Mouse (Mus musculus): ENCODE measurements at regions not wholly inside any gene's neighbourhood (a gene's known extent, or its start where the extent isn't known, plus 50 kb on each side); places are given as distances from the start of the nearest gene placed in this dataset.

DNA sequence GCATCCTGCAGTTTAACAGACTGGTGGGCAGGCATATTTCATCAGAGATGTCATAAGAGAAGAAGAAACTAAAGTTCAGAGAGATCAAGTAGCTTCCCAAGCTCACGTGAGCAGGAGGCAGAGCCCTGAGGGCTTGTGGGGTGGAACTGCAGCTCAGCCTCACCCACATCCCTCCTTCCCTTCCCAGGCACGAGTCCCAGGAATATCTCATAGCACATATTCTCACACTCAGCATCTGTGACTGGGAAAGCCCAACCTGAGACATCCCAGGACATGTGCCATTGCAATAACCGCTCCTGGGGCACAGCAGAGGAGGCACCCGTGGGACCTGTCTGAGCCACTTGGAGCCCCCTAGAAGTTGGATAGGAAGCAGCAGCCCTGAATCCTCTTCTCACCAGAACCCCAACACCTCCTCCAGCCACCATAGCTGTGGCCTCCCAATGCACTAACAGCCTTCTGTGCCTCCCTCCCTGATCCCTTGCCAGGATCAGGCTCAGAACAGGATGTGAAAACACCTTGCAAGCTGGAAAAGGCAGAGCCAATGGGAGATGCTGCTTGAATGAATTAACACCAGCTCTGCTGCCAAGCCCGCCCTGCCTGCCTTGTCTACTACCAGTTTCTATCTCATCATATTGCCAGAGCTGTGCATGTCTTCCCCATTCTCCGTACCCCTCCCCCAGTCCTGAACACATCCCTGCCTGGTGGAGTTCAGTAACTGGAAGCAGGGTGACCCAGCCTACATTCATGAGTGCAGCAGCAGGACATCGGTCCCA lies 107.4 kb downstream of the Aipl1 start:
- dilution Hi-C loops (cut with MboI; ENCODE audit: extremely low pct_ligation_motif_present, extremely low pct_unique_long_range_greater_than_20kb, low sequenced_read_pairs): no loop called here
- Histone ChIP-seq H3K27me3 (replicated peaks) (peaks cover 35% of the 10 kb centered on the region), H3K4me3 (replicated peaks in 1 of 3; ENCODE audit: low read depth in 2 of 3, low read length in 2 of 3, poor library complexity in 1 of 3) (no peak overlapping the region), H3K79me2 (replicated peaks; ENCODE audit: control insufficient read depth, extremely low read depth, insufficient read depth, poor library complexity, severe bottlenecking) (no peaks in the 10 kb centered on the region), H3K36me3 (replicated peaks in 1 of 2; ENCODE audit: control insufficient read depth in 1 of 2, insufficient read depth in 1 of 2, low read length in 1 of 2) (no peaks in the 10 kb centered on the region), H3K9me3 (replicated peaks; ENCODE audit: low read length) (peaks cover 3% of the 10 kb centered on the region), H3K27ac (ENCODE audit: insufficient read depth, low read depth) (no peak overlapping the region), H3K4me1 (ENCODE audit: control insufficient read depth in 1 of 2, insufficient read depth in 2 of 2) (peaks cover 0 to 2% of the 10 kb centered on the region in 2 experiments; a peak in 2 of 4 replicates), H3K9ac (ENCODE audit: insufficient read depth, low read depth) (no peak overlapping the region), H3K4me2 (ENCODE audit: insufficient read depth, low read depth, poor library complexity, severe bottlenecking) (no peak overlapping the region)
- in situ Hi-C loops (cut with MboI; ENCODE audit: low pct_ligation_motif_present, low pct_unique_long_range_greater_than_20kb, low sequenced_read_pairs): no loop called here
- TF ChIP-seq MAZ (IDR thresholded peaks at IDR 0.05; ENCODE audit: low read depth, low read length) (no peak), CHD2 (IDR thresholded peaks at IDR 0.05; ENCODE audit: low read length) (no peak), BHLHE40 (IDR thresholded peaks at IDR 0.05; ENCODE audit: low read depth, low read length) (no peak), GABPA (IDR thresholded peaks at IDR 0.05; ENCODE audit: insufficient replicate concordance, low read depth, low read length) (no peak), NELFE (IDR thresholded peaks at IDR 0.05; ENCODE audit: low read depth, low read length) (no peak), ZKSCAN1 (IDR thresholded peaks at IDR 0.05; ENCODE audit: borderline replicate concordance, low read depth, low read length) (no peak), USF1 (IDR thresholded peaks at IDR 0.05; ENCODE audit: low read depth, low read length) (no peak), MEF2A (IDR thresholded peaks at IDR 0.05; ENCODE audit: borderline replicate concordance, low read depth, low read length) (no peak), ETS1 (conservative IDR thresholded peaks at IDR 0.05; ENCODE audit: low read depth, low read length) (no peak), JUN (IDR thresholded peaks at IDR 0.05; ENCODE audit: insufficient read depth, low read depth, low read length) (no peak), RAD21 (IDR thresholded peaks at IDR 0.05; ENCODE audit: low read depth, low read length) (no peak), RCOR1 (conservative IDR thresholded peaks at IDR 0.05; ENCODE audit: low read depth, low read length) (no peak), CTCF (conservative IDR thresholded peaks at IDR 0.05 in 1 of 2, IDR thresholded peaks at IDR 0.05 in 1 of 2; ENCODE audit: low read depth in 2 of 2, low read length in 2 of 2) (no peak), UBTF (IDR thresholded peaks at IDR 0.05; ENCODE audit: low read depth, low read length) (no peak), EP300 (IDR thresholded peaks at IDR 0.05; ENCODE audit: low read length) (no peak), MAFK (IDR thresholded peaks at IDR 0.05; ENCODE audit: insufficient replicate concordance, low read length) (no peak), USF2 (conservative IDR thresholded peaks at IDR 0.05; ENCODE audit: low read depth, low read length) (no peak), TCF12 (IDR thresholded peaks at IDR 0.05; ENCODE audit: low read depth, low read length) (no peak)
- no peak for DNase-seq (ENCODE audit: extremely low read depth)

GRCm38 (mm10) chr11:71914665-71915064 lies 122.6 kb downstream of the Aipl1 start:
- TF ChIP-seq IRF4 (IDR thresholded peaks at IDR 0.05; ENCODE audit: low read depth, low read length) (no peak), POLR2A (IDR thresholded peaks at IDR 0.05; ENCODE audit: low read depth, low read length) (no peak), RCOR1 (conservative IDR thresholded peaks at IDR 0.05; ENCODE audit: low read depth, low read length) (no peak), ELF1 (IDR thresholded peaks at IDR 0.05; ENCODE audit: low read depth, low read length) (no peak), E2F4 (IDR thresholded peaks at IDR 0.05; ENCODE audit: insufficient replicate concordance, low read depth, low read length) (no peak), BHLHE40 (IDR thresholded peaks at IDR 0.05; ENCODE audit: low read depth, low read length) (no peak), TCF12 (IDR thresholded peaks at IDR 0.05; ENCODE audit: low read depth, low read length) (no peak), GABPA (IDR thresholded peaks at IDR 0.05; ENCODE audit: insufficient replicate concordance, low read depth, low read length) (no peak), TBP (conservative IDR thresholded peaks at IDR 0.05; ENCODE audit: low read depth, low read length) (no peak), MAFK (IDR thresholded peaks at IDR 0.05; ENCODE audit: insufficient replicate concordance, low read length) (no peak), NELFE (IDR thresholded peaks at IDR 0.05; ENCODE audit: low read depth, low read length) (no peak)
- in situ Hi-C loops (cut with MboI; ENCODE audit: low pct_ligation_motif_present, low pct_unique_long_range_greater_than_20kb, low sequenced_read_pairs) (no loop called here), dilution Hi-C loops (cut with MboI; ENCODE audit: extremely low pct_ligation_motif_present, extremely low pct_unique_long_range_greater_than_20kb, low sequenced_read_pairs) (no loop called here)
- H3K9ac ChIP-seq (ENCODE audit: insufficient read depth, low read depth): no peak overlapping the region
- DNase-seq (ENCODE audit: extremely low read depth): no peak
- no peak overlapping the region for H3K4me2 ChIP-seq (ENCODE audit: insufficient read depth, low read depth, poor library complexity, severe bottlenecking)
- H3K36me3 ChIP-seq (replicated peaks in 1 of 2; ENCODE audit: control insufficient read depth in 1 of 2, insufficient read depth in 1 of 2, low read length in 1 of 2): no peaks in the 10 kb centered on the region
- H3K27me3 ChIP-seq (replicated peaks): peaks cover 55% of the 10 kb centered on the region
- no peaks in the 10 kb centered on the region for H3K4me1 ChIP-seq (ENCODE audit: control insufficient read depth in 1 of 2, insufficient read depth in 2 of 2)
- no peak overlapping the region for H3K27ac ChIP-seq (ENCODE audit: insufficient read depth, low read depth)
- peaks cover 3% of the 10 kb centered on the region for H3K9me3 ChIP-seq (replicated peaks; ENCODE audit: low read length)
- no peaks in the 10 kb centered on the region for H3K79me2 ChIP-seq (replicated peaks; ENCODE audit: control insufficient read depth, extremely low read depth, insufficient read depth, poor library complexity, severe bottlenecking)
- H3K4me3 ChIP-seq (replicated peaks in 1 of 3; ENCODE audit: low read depth in 2 of 3, low read length in 2 of 3, poor library complexity in 1 of 3): no peak overlapping the region

Data from CH12.LX (cell line).